Mouse (Mus musculus) adrenal gland (tissue): ENCODE measurements around the gene Slc9a1.

Source experiments
- intact Hi-C: fragments of 180-260 bp; cut with DNase I; formaldehyde crosslinking; loops from one replicate; pipeline ENCODE4 v1.15.1; 2025
- long read RNA-seq, 2 experiments: library from polyadenylated mRNA; unstranded; transcript quantifications; one replicate each; pipeline ENCODE4 v2.0.0; 2020; ENCODE audit warnings: borderline replicate concordance in 1 of 2; ENCODE audit not compliant: insufficient replicate concordance in 1 of 2

Slc9a1 gene
- long read RNA-seq, experiment 1, full-length matches to known transcripts = 1 of 10 reads
- long read RNA-seq, experiment 1, partial matches to known transcripts = 2 of 10 reads
- long read RNA-seq, experiment 1, other reads (novel, unspliced or antisense) = 7 of 10 reads
- long read RNA-seq, experiment 2, full-length matches to known transcripts = 1 of 9 reads
- long read RNA-seq, experiment 2, partial matches to known transcripts = 4 of 9 reads
- long read RNA-seq, experiment 2, other reads (novel, unspliced or antisense) = 4 of 9 reads

DNA sequence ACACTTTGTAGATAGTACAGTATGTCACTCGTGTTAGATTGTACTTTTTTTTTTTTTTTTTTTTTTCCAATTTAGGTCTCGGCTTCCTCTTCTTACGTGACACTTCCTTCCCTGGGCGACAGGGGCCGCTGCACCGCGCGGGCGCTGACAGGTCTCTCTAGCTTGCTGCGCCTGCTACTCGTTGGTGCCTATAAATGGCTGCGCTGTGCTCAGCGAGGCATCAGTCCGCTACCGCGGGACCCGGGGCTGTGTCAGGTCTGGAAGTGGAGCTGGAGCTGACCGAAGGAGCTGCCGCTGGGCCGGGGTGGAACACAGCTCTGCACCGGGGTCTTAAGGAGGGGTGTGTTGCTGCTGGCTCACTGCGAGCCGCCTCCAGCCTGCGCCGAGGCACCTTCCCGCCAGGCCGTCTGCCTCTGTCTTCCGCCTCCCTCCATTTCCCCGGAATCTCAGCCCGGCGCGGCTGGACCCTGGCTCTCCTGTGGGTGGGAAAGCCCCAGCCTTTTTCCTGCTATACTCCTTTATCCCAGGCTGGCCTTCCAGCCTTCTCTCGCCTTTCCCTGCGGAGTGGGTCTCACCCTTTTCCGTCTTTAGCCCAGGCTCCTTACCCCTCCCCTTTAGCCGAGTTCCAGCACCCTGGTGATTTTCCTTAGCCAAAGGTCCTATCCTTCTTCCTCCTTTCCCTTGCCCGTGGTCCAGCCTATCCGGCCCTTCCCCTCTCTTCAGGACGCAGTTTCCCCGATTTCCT, at the start of gene Slc9a1:
Gene Slc9a1 (plus strand): TSS at position 154 of the 745 bp plus-strand sequence.
- intact Hi-C loops = no loop called here

DNA sequence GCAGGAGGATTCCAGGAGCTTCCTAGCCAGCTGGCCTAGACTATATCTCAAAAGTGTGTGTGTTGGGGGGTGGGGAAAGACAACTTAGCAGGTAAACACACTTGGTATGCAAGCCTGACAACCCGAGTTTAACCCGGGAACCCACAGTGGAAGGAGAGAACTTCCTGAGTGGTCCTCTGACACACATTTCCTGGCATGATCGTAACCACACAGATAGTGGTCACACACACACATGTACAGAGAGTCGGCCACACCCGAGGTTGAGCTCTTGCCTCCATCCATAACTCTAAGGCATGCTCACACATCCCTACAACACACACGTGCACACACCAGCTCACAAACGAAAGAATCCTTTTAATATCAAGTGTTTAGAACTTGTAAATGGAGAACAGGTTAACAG, 41.4 kb upstream of the Slc9a1 start:
- intact Hi-C loops = no loop called here

DNA sequence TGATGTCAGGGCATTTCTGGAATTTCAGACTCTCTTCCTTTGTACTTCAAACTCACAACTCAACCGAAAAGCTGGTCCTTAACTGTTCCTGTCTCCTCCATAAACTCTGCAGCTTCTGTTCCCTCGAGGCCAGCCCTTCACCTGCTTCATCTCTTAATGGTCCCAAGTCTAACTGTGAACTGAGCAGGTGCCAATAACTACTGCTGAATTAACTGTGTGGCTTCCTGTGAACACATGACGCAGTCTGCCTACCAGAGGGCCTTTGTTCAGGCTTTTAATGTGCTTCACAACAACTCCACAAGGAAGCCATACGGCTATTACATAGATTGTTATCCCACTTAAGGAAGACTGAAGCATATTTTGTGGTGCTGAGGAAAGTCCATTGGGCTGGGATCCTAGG, 39.2 kb upstream of the Slc9a1 start:
- intact Hi-C loops = no loop called here

DNA sequence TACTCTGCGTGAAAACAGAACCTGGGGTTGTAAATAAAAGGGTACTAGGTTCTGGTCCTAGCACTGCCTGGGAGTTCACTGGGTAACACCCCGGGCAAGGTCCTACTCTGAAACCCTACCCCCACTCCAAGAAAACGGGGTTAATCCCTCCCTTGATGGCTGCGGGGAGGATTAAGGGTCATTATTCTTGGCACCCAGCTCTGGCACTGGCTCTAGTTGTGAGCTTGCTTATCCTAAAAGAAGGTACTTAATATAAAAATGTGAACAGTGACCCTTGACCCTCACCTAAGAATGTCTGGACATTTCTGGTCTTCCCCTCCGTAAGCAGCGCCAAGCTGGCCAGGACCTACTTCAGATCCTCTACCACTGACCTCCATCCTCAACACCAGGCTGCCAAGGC, 36.2 kb upstream of the Slc9a1 start:
- intact Hi-C loops = no loop called here

DNA sequence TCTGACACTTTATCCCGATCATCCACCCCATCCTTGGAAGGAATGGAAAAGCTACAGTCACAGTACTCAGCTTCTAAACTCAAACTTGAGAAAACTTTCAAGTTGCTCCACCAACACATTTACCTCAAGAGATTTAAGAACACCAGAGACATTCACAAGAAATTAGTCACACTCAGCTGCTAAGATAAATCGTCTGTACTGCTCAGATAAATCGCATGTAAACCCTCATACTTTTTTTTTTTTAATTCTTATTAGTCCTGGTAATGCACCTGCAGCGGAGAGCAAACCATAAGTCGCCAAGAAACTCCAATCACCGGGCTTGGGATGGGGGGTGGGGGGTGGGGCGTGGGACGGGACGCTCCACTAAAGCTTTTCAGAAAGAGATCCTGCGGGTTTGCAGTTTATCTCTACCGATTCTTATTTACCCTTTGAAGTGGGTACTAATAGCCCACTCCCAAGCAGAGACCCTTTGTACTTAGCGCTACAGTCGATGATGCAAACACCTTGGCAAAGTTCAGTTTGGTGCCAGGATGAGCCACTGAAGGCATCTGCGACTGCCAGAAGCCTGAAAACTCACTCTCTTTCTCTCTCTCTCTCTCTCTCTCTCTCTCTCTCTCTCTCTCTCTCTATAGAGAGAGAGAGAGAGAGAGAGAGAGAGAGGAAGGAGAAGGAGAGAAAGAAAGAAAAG, 31.5 kb upstream of the Slc9a1 start:
- intact Hi-C loops = no loop called here

DNA sequence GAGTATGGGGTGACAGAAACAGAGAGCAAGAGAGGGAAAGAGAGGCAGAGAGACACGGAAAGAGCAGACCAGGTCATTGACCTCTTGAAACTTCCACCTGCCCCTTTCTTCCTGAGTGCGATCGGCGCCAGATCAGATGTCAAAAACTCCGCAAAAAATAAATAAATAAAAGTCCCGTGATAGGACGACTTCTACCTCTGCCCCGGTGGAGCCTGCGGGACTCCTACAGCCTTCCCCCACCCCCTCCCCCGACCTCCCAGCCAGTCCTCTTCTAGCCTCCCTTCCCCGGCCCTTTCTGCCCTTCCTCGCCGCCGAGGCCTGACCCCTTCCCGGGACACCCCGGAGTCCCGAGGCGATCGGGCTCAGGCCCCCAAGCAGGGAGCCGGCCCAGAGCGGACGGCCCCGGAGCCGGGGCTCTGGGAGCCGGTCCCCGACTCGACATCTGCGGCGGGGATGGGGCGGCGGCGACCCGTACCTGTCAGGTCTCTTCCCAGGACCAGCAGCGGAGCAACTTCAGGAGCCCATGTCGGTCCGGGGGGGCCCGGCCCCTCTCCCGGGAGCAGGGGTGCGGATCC, 30.9 kb upstream of the Slc9a1 start:
- intact Hi-C loops = no loop called here

DNA sequence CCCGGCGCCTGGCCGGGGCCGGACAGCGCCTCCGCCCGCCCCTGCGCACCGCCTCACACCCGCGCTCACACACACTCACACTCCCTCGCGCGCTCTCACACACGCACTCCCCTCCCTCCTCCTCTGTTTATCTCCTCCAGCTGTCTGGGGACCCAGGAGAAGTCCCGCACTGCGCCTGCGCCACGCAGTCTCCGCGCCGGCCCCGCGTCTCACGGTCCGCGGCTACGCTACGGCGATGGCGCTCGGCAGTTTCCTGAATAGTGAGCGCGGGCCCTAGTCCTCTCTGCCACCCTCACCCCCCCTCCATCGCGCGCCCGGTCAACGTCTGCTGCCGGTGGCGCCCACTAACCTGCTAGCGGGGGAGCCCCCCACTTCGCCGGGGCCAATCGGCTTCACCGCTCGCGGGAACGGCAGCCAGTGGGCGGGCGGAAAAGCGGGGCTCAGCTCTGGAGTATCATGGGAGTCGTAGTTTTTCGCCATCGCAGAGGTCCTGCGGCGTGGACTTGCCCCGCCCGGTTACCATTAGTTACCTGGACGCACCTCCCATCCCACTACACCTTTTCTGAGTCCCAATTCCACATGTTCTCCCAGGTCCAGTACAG, 30.3 kb upstream of the Slc9a1 start:
- intact Hi-C loops = no loop called here

DNA sequence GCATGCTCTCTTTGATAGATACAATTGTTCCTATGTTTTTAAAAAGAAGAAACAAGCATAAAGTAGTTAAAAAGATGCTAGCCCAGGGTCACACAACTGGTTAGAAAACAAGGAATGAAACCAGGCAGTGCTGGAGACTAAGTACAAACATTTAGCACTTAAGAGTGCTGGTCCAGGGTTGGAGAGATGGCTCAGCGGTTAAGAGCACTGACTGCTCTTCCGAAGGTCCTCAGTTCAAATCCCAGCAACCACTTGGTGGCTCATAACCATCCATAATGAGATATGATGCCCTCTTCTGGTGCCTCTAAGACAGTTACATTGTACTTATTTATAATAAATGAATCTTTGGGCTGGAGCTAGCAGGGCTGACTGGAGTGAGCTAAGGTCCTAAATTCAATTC, 29.3 kb upstream of the Slc9a1 start:
- intact Hi-C loops = loop anchor here (5.0 kb wide), 1 partner anchor 33 kb away; no protein-coding TSS in a partner anchor

DNA sequence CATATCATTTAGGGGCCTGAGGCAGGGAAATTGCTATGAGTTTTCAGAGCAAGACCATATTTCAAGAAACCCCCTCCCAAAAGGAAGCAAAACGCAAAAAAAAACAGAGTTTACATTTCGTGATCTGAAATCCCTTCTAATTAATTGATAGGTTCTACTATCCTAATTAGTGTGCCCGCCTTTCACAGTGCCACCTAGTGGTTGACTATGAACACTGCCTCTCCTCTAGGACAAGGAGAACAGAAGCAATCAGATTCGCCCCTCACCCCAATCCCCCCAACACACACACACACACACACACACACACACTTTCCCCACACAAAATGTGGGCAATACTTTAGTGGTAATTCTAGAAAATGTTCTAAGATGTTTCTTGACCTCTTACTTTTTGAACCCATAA, 25.4 kb upstream of the Slc9a1 start:
- intact Hi-C loops = loop anchor here (5.0 kb wide), 1 partner anchor 37 kb away; no protein-coding TSS in a partner anchor

DNA sequence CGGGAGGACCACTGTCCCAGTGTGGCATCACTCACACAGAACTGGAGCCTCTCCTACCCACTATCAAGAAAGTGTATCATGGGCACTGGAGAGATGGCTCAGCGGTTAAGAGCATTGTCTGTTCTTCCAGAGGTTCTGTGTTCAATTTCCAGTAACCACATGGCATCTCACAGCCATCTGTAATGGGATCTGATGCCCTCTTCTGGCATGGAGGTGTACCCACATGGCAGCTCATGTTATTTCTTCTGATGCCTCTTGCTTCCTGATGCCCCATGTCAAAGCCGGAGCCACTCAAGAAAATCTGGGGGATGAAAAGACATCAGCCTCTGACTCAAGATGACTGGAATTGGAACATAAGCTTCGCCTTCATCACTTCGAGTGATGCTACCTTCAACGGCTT, 23.8 kb upstream of the Slc9a1 start:
- intact Hi-C loops = loop anchor here (5.0 kb wide), 2 partner anchors 72 to 107 kb away; no protein-coding TSS in a partner anchor

DNA sequence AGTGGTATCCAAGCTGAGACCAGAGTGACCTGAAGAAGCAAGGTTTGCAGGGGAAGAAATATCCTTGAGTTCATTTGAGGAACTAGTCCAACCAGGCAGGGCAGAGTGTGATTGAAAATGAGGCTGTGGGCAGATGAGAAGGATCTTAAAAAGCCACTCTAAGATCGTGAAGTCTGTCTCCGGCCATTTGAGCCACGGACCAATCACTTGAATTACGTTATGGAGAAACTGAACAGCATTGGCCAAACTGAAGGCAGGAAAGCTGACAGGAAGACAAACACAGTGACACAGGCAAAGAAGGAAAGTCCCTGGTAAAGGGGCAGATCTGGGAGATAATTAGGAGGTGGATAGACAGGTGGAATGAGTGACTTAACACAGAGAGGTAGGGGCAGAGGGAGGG, 22.9 kb upstream of the Slc9a1 start:
- intact Hi-C loops = loop anchor here (5.0 kb wide), 2 partner anchors 71 to 106 kb away; no protein-coding TSS in a partner anchor

DNA sequence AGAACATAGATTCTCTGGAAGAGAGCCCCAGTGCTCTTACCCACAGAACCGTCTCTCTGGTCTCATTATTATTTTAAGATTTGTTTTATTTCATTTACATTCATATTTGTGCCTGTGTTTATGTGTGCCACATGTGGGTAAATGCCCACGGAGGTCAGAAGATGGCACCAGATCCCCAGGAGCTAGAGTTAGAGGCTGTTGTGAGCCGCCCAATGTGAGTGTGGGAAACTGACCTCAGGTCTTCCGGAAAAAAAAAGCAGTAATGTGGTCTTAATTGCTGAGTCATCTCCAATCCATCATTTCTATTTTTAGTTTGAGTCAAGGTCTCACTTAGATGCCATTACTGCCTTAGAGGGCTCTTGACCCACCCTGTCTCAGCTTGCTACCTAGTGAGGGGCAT, 21.9 kb upstream of the Slc9a1 start:
- intact Hi-C loops = loop anchor here (5.0 kb wide), 2 partner anchors 70 to 105 kb away; no protein-coding TSS in a partner anchor

DNA sequence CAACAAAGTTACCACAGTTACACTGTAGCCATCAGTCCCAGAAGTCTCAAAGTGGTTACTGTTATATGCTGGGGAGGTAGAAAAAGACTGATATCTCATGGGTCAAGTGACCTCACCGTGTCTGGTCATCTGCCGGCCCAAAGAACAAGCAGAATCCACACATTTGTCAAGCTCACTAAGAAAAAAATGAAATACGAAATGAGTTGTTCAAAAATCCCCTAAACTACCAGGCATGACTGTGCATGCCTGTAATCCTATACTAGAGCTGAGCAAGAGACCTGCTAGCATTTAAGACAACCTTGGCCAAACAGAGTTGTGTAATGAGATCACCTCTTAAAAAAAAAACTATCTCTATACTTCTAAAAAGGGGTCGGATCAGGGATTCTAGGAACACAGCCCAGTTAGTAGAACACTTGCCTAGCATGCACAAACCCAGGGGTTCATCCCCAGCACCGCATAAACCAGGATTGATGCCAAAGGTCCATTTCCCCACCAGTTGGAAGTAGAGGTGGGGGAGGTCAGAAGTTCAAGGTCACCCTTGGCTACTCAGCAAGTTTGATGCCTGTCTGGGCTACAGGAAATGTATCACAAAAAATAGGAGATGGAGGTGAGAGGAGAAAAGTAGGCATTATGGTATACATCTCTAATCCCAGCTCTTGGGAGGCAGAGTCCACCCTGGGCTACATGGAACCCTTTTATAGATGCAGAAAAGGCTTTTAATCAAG, 21.3 kb upstream of the Slc9a1 start:
- intact Hi-C loops = loop anchor here (5.0 kb wide), 2 partner anchors 69 to 104 kb away; no protein-coding TSS in a partner anchor

DNA sequence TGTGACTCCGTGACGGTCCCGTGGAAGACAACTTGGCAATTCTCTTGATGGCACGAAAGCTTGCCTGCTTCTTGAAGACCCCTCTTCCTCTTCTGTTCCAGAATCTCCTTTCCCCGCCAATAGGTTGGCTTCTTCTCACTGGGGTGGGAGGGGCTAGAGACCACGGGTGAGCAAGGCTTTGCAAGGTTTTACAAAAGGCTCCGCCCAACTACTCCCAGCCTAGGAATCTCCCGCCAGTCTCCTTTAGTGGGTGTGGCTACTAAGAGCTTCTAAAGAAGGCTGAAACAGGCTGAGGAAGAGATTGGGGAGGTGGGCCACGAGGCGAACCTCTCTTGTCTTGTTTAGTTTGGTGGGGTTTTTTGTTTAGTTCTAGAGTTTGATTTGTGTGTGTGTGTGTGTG, 16.7 kb upstream of the Slc9a1 start:
- intact Hi-C loops = no loop called here

DNA sequence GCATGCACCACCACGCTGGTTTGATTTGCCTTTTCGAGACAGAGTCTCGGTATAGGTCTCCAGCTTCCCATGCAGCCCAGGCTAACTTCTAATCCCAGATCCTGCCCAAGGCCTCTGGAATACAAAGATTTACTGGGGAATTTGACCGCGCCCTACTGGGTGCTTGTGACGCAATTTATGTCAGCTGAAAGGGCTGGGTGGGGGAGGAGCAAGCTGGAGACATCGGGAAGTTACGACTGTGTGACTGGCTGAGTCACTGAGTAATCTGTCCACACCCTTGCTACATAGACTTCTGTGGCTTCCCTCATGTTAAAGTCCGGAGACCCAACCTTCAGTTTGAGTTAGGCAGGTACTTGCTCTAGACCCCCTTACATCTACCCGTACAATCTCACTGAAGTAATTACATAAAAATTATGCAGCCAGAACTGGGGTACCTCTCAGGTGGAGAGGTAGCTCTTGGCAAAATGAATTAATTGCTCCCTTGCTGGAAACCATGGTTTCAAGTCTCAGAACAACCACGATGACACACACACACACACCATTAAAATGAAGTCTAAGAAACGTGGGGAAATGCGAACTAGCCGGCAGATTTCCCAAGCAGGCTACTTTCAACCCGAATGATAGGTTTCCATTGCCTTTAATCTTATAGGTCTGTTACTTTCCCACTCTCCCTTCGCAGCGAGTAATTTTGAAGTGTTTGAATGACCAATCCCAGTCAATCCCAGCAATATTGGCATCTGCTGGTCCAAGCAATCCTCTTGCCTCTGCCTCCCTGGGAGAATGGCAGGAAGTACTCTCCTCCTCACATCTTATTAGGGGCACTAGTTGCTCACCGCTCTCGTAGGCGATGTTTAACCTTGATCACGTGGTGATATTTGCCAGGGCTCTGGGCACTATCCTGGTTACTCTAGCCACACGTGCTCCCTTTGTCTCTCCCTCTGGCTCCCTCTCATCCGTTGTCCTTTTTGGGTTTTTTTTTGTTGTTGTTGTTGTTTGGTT, 15.8 kb upstream of the Slc9a1 start, which contains the start of gene Wdtc1:
Gene Wdtc1 (minus strand): TSS at position 115 of the 999 bp plus-strand sequence.
- intact Hi-C loops = no loop called here

DNA sequence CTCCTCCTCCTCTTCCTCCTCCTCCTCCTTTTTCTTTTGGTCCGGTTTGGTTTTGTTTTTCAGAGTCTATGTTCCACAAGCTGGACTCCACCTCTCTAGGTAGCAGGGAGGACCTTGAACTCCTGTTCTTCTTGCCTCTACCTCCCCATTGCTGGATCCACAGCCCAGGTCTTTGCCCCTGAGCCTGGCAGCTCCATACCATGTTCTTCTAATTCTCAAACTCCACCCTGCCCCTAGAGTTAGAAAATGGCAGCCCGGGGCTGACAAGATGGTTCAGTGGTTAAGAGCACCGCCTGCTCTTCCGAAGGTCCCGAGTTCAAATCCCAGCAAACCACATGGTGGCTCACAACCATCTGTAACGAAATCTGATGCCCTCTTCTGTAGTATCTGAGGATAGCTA, 14.9 kb upstream of the Slc9a1 start:
- intact Hi-C loops = no loop called here

DNA sequence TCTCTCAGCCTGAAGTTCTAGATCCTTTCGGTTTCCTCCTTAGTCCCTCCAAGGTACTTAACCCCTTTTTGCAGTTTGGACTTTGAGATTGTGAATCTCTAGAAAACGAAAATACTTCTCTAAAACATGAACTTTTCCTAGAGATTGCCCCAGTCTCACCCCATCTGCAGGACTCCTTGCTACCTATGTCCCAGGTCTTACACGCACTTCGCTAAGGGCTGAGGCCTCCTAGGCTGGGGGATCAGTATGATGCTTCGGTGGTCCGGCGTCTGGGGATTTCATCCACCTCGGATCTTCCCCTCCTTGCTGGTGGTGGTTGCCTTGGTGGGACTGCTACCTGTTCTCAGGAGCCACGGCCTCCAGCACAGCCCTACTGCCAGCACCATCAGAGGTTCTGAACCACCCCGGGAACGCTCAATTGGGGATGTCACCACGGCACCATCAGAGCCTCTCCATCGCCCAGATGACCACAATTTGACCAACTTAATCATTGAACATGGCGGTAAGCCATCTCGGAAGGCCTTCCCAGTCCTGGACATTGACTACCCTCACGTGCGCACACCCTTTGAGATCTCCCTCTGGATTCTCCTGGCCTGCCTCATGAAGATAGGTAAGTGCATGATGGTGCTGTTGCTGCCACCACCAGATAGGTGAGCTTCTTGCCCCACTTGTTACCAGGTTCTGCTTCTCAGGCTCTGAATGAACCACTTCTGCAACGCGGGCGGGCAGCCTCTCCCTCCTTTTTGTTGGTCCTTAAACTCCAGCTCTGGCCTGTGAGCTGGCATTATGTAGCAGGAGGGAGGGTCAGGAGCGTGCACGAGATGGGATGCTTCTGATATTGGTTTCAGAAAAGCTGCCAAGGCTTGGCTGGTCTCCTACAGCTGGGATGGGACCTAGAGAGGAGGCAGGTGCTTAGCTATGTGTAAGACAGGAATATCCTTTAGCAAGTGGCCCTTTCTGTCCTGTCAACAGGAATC, 1.1 kb downstream of the Slc9a1 start:
- intact Hi-C loops = no loop called here
